Mouse (Mus musculus) heart, postnatal 0 days (tissue): ENCODE results near the gene Mup1. TPM values are rescaled to one million over a fixed set of nuclear protein-coding genes. Genes with fewer than 3 reads are reported as not detected.
"Not testable (repeated sequence)": the region's sequence is repeated elsewhere in the genome, so short reads cannot be mapped to it uniquely, and the experiment has no call there.

Experiments
- ATAC-seq: fragments of 200-750 bp; cut with Nextera tagmentation; 2 replicates; pipeline ENCODE4 v1.8.0; 2017; ENCODE audit warnings: low read depth, moderate number of reproducible peaks, moderate library complexity; ENCODE audit not compliant: insufficient read depth
- DNase-seq: peaks from one replicate; pipeline ENCODE4 v3.0.0-alpha.2; 2016; ENCODE audit warnings: low spot score
- H3K27ac ChIP-seq: fragments of 300-500 bp; sonication (generic); 2 replicates; pipeline ENCODE4 v1.5.1; 2014; ENCODE audit warnings: low read depth, mild to moderate bottlenecking
- H3K27me3 ChIP-seq: fragments of 300-500 bp; sonication (generic); 2 replicates; pipeline ENCODE4 v1.6.1; 2014; ENCODE audit warnings: low read length, mixed read lengths; ENCODE audit not compliant: control insufficient read depth, insufficient read depth
- H3K36me3 ChIP-seq: fragments of 300-500 bp; sonication (generic); replicated peaks from 2 replicates; pipeline ENCODE4 v1.6.1; 2014; ENCODE audit warnings: low read length, mixed read lengths; ENCODE audit not compliant: control insufficient read depth, insufficient read depth
- H3K4me1 ChIP-seq: fragments of 300-500 bp; sonication (generic); 2 replicates; pipeline ENCODE4 v1.6.1; 2014; ENCODE audit warnings: antibody characterized with exemption; ENCODE audit not compliant: control insufficient read depth, insufficient read depth
- H3K4me2 ChIP-seq: fragments of 300-500 bp; sonication (generic); 2 replicates; pipeline ENCODE4 v1.6.1; 2014; ENCODE audit warnings: low read depth, mild to moderate bottlenecking, low read length, moderate library complexity
- H3K4me3 ChIP-seq: fragments of 300-500 bp; sonication (generic); 2 replicates; pipeline ENCODE4 v1.5.1; 2014; ENCODE audit warnings: low read depth, low read length
- H3K9ac ChIP-seq: fragments of 300-500 bp; sonication (generic); replicated peaks from 2 replicates; pipeline ENCODE4 v1.6.1; 2014; ENCODE audit warnings: low read depth, low read length, mixed read lengths
- H3K9me3 ChIP-seq: fragments of 300-500 bp; sonication (generic); replicated peaks from 2 replicates; pipeline ENCODE4 v1.6.1; 2016; ENCODE audit warnings: low read length; ENCODE audit not compliant: control insufficient read depth
- WGBS: fragments of 180-500 bp; shearing (Covaris S2); extraction: QIAGEN DNeasy Blood & Tissue Kit; methylation state at CpG from one replicate; pipeline ENCODE4 v1.1.7; 2014; 5-methylcytosine and 5-hydroxymethylcytosine counted together
- polyA plus RNA-seq: library from polyadenylated mRNA; unstranded; fragments of >200 nt; fragmentation: Nextera tagmentation; extraction: Ambion mirVana; gene quantifications from 2 replicates; pipeline ENCODE4 v1.2.1, GENCODE M21; 2015
- total RNA-seq: library from RNA; depleted of rRNA; stranded (reverse); fragments of >200 nt; gene quantifications from 2 replicates; pipeline ENCODE4 v1.2.3, GENCODE M21; 2014; ENCODE audit warnings: low replicate concordance; rRNA removed

Gene Mup1
- total RNA-seq (not detected in 2 replicates), polyA plus RNA-seq (not detected in 2 replicates)

DNA sequence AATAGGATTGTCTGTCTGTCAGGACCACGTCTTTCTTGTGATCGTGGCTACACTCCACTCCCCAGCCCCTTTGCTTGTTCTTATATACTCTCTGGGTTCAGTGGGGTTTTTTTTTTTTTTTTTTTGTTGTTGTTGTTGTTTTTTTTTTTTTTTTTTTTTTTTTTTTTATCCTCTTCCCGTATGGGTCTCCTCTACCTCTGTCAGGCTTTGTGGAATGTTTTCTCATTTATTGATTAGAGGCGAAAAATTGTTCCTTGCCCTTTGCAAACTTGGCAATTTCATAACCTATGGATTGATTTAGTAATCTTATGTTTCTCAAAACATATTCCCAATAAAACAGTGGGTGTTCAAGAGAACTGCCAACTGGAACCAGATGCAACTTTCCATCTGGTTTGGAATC lies at the start of gene Mup1:
Mup1 (minus strand) TSS at position 101 of the 400 bp plus-strand sequence.
- not testable (repeated sequence) for ATAC-seq, H3K4me2 ChIP-seq, H3K4me1 ChIP-seq, DNase-seq, H3K9me3 ChIP-seq, H3K36me3 ChIP-seq, H3K9ac ChIP-seq, H3K27me3 ChIP-seq, H3K4me3 ChIP-seq, H3K27ac ChIP-seq
- 66% methylated on average over 2 of the region's 4 CpGs for WGBS

Other genes with a start within 250 kb of the Mup1 start
- not detected in 2 replicates for gene Mup9, start 80.0 kb downstream of the Mup1 start, total RNA-seq
- not detected in 2 replicates for gene Mup9, start 80.0 kb downstream of the Mup1 start, polyA plus RNA-seq
- not detected in 2 replicates for gene Mup10, start 80.2 kb upstream of the Mup1 start, total RNA-seq
- gene Mup10, start 80.2 kb upstream of the Mup1 start, polyA plus RNA-seq = not detected in 2 replicates
- not detected in 2 replicates for gene Mup11, start 160.5 kb upstream of the Mup1 start, total RNA-seq
- gene Mup11, start 160.5 kb upstream of the Mup1 start, polyA plus RNA-seq = not detected in 2 replicates
- not detected in 2 replicates for gene Mup12, start 239.4 kb upstream of the Mup1 start, total RNA-seq
- not detected in 2 replicates for gene Mup12, start 239.4 kb upstream of the Mup1 start, polyA plus RNA-seq